Mouse (Mus musculus): ENCODE measurements around the gene Pou6f1. TPM values are rescaled to one million over a fixed set of nuclear protein-coding genes. Genes with fewer than 3 reads are reported as not detected.
"Not testable (repeated sequence)": the region's sequence is repeated elsewhere in the genome, so short reads cannot be mapped to it uniquely, and the experiment has no call there.

Pou6f1 gene
- total RNA-seq, 1 experiment from 2014 or later = 17.7 TPM

DNA sequence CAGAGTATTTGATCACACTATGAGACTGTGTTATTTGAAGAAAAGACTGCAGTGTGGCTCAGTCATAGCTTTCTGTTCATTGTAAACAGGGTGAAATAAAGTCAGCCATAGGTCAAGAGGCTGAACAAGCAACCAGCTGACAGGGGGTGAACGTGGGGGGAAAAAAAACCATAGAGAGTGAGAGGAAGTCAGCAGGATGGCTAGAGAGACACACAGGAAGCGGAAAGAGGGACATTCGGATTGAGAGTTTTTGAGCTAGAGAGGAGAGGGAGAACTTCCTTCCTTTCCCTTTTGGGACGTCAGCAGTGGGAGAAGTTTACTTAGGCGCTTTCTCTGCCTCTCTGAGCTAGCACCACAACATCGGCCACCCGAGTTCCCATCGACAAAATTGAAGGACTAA, 9.3 kb downstream of the Pou6f1 start:
- ATAC-seq (replicated peaks; ENCODE audit: insufficient number of reproducible peaks, low FRiP score, low TSS enrichment, poor library complexity, severe bottlenecking) = no peak

GRCm38 (mm10) chr15:100588297-100588696, 11.5 kb downstream of the Pou6f1 start:
- no peak for ATAC-seq (replicated peaks; ENCODE audit: insufficient number of reproducible peaks, low FRiP score, low TSS enrichment, poor library complexity, severe bottlenecking)

DNA sequence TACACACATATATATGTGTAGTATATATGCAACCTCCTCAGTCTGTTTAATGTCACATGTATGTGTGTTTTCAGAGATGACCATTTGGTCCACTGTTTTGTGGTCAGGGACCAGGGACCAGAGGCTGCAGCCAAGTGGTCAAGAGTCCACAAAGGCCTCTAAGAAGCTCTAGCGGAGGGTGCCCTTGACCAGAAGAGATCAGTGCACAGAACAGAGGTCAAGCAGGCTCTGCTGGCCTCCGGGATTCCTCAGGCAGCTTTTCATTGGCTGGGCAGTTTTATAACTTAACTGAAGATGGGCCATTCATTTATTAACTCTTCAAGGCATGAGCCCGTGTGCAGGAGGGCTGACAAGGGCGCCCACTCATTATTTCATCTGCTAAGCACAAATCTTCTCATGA, 12.6 kb downstream of the Pou6f1 start:
- ATAC-seq (replicated peaks; ENCODE audit: insufficient number of reproducible peaks, low FRiP score, low TSS enrichment, poor library complexity, severe bottlenecking) = no peak

DNA sequence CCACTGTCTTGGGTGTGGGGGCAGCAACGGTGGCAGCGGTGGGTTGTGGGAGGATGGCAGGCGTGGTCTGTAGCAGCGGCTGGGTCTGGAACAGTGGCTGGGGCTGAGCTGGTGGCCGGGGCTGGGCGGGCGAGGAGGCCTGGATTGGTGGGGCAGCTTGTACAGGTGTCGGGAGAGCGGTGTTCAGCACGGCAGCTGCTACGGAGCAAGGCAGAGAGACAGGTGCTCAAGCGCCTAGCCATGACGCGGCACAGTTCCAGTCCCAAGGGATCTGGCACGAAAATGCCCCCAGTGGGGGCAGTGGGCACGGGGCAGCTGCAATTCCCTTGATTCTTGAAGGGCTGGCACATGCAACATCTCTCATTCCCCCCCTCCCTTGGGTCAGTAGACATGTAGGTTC, 13.9 kb downstream of the Pou6f1 start:
- no peak for ATAC-seq (replicated peaks; ENCODE audit: insufficient number of reproducible peaks, low FRiP score, low TSS enrichment, poor library complexity, severe bottlenecking)

- ATAC-seq (replicated peaks; ENCODE audit: insufficient number of reproducible peaks, low FRiP score, low TSS enrichment, poor library complexity, severe bottlenecking) = no peak
Observed at GRCm38 (mm10) chr15:100580108-100580507, 19.7 kb downstream of the Pou6f1 start.

DNA sequence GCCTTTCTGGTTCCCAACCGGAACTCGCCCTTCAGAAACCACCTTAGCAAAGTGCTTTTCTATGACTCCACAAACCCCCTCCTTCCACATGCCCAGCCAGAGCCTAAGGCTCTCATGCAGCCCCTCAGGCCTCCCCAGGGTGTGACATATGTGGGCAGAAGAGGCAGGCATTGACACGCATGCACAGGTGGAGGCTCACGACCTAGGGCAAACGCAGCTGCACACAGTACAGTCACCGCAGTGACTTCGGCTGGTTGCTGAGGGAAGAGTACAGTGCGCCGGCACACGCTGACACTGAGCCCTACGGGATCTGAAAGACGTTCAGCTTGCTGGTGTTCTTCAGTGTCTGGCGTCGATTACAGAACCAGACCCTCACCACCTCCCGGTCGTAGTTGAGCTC, 21.8 kb downstream of the Pou6f1 start:
- ATAC-seq (replicated peaks; ENCODE audit: insufficient number of reproducible peaks, low FRiP score, low TSS enrichment, poor library complexity, severe bottlenecking) = no peak

DNA sequence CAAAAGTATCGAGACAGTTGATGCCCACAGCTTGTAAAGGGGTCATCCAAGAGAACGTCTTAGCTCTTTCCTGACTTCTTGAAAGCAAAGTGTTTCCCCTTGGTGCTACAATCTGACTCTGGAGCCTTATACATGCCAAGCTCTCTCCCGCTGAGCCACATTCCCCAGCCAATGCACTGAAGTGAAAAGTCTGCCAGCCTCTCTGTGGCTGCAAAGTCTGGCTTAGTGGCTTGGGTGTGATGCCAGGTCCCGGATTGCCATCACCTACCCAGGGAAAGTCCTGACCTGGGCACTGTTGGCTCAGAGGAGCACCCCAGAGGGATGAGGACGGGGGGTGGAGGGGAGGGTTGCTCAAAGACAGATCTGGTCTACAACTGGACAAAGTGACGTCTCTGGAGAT, 23.0 kb downstream of the Pou6f1 start:
- no peak for ATAC-seq (replicated peaks; ENCODE audit: insufficient number of reproducible peaks, low FRiP score, low TSS enrichment, poor library complexity, severe bottlenecking)

DNA sequence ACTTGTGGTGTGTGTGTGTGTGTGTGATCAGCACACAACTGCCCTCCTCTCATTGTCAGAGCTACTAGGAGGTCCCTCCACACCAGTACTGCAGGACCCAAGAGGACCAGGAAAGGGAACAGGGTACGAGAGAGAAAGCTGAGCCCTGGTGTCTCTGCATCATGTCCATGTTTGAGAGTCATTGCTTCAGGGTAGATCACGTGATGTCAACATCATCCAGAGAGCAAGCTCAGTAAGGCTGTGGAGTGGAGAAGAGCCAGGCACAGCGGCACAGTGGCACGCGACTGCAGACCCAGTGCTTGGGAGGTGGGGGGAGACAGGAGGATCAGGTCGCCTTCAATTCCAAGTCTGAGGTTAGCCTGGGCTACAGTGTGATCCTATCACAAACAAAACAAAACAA, 23.4 kb downstream of the Pou6f1 start:
- no peak for ATAC-seq (replicated peaks; ENCODE audit: insufficient number of reproducible peaks, low FRiP score, low TSS enrichment, poor library complexity, severe bottlenecking)

DNA sequence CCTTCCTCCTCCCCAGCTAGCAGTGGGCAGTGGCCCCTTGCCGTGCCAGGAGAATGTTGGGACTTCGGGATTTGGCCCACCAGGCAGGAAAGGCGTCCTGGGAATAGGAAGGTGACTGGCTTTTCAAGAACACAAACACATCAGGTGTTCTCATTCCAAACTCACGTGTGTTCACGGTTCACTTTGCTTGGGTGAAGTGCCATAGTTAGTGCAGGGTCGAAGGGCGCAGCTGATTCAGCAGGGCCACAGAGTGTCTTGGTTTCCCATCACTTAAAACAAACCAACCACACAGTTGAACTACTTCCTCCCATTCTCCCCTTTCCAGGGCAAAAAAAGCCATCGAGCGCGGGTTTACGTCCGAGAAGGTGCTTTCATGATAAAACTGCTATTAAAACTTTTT, 24.4 kb downstream of the Pou6f1 start:
- no peak for ATAC-seq (replicated peaks; ENCODE audit: insufficient number of reproducible peaks, low FRiP score, low TSS enrichment, poor library complexity, severe bottlenecking)

DNA sequence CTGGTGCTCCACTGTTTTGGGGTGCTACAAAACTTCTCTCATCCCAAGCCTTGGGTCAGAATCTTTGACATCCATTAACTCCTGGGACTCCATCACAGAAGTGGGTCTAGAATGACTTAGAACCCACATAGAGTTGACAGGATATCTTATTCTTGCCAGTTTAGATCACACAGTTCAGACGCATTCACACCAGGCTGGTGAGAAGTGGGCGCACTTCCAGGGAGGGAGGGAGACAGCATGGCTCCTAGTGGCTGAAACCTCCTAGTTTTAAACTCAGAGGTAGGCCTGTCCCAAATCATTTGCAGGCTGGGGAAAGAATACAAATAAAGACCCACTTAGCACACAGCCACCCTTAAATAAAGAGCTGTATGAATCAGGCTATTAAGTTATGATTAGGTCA, 25.4 kb downstream of the Pou6f1 start:
- no peak for ATAC-seq (replicated peaks; ENCODE audit: insufficient number of reproducible peaks, low FRiP score, low TSS enrichment, poor library complexity, severe bottlenecking)

- no peak for ATAC-seq (replicated peaks; ENCODE audit: insufficient number of reproducible peaks, low FRiP score, low TSS enrichment, poor library complexity, severe bottlenecking)
Observed at GRCm38 (mm10) chr15:100573946-100574345, 25.8 kb downstream of the Pou6f1 start.

DNA sequence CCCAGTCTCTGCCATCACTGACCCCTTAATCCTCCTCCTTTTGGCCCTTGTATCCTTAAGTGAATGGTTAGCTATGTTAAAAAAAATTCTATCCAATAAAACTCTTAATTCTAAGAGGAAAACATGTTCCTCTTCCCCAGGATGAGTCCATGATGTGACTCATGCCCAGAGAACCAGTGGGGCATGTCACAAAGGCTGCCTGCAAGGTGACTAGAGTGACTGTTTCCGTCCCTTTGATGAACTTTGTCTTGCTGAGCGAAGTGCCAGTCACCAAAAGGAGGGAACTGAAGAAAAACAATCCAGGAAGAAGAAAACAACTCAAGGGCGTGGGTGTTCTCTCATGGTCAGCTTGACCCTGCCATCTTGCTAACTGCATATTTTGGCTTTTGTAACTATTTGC, 30.5 kb downstream of the Pou6f1 start:
- ATAC-seq (replicated peaks; ENCODE audit: insufficient number of reproducible peaks, low FRiP score, low TSS enrichment, poor library complexity, severe bottlenecking) = no peak

GRCm38 (mm10) chr15:100566531-100566930, 33.3 kb downstream of the Pou6f1 start:
- no peak for ATAC-seq (replicated peaks; ENCODE audit: insufficient number of reproducible peaks, low FRiP score, low TSS enrichment, poor library complexity, severe bottlenecking)

DNA sequence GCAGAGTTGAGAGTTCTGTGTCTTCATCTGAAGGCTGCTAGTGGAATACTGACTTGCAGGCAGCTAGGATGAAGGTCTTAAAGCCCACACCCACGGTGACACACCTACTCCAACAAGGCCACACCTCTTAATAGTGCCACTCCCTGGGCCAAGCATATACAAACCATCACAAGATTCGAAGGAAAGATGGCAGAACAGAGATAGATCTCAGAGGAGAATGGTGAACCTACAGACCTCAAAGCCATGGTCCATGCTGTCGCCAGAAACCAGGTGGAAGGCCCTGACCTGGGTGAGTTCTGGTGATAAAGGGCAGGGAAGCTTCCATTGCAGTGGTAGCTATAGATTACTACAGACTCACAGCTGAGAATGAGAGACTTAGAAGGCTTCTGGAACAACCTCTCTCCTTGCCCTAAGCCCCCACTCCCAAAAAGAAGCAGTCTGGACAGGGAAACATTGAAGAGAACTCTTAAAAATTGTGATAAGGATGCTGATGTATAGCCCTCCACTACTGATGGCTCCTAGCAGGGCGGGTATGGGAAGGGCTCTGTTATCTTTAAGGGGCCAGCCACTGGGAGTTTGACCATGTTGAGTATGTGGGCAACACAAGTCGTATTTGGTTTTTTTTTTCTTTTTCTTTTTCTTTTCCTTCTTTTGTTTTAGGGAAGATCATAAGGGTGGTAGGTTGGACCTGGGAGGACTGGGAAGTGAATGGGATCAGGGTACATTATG, 41.9 kb downstream of the Pou6f1 start:
- no peak for ATAC-seq (replicated peaks; ENCODE audit: insufficient number of reproducible peaks, low FRiP score, low TSS enrichment, poor library complexity, severe bottlenecking)

- no peak for ATAC-seq (replicated peaks; ENCODE audit: insufficient number of reproducible peaks, low FRiP score, low TSS enrichment, poor library complexity, severe bottlenecking)
Observed at GRCm38 (mm10) chr15:100556378-100556777, 43.4 kb downstream of the Pou6f1 start.

DNA sequence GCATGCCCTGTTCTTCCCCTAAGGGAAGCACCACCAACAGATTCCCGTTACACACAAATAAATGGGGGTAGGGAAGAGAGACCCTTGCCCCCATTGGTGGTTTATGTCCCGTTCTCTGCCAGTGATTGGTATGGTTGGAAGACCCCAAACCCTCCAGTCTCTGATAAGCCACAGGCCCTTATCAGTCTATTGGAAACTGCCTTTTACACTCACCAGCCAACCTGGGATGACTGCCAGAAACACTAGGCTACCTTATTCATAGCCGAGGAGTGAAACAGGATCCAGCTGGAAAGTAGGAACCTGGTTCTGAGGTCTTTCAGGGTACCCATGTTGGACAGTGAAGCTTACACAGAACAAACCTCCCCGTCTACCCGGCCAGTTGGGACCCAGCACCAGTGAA, 43.8 kb downstream of the Pou6f1 start:
- ATAC-seq (replicated peaks; ENCODE audit: insufficient number of reproducible peaks, low FRiP score, low TSS enrichment, poor library complexity, severe bottlenecking) = no peak

DNA sequence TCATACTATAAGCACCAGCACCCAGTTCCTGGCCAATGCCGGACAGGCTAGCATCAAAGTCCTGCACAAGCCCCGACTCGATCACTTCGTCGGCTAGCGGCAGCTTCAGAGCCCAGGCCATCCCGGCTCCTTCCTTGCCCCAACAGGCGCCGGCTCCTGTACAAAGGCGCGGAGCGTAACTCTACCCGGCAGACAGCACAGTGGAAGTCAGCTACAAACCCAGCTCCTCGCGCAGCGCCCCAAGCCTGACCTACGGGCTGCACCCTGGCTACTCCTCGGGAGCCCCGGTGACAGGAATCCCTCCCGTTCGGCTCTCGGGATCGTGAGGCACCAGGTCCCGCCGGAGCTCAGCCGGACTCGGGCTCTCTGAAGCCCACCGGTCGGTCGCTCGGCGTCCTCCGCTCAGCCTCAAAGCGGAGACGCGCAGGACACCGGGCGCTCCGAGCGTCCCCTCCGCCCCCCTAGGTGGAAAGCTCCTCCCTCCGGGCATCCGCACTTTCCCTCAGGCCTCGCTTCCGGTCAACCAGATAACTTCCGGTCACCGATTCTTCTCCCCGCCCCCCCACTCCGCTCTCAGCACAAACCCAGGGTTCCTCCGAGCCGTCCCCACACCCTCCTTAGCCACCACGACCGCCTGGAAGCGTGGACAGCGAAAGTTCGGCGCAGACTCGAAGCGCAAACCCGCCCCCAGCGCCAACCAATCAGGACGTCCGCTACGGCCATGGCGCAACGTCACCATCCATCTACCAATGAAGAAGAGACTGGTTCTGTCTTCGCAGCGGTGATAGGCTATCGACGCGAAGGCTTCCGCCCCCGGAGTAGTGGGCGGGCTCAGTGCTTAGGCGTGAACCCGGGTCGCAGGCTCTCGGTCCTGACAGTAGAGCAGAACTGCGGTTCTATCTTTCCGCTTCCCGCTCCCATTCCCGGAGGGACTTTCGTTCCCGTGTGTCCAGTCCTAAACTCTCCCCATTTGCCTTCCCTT, 48.2 kb downstream of the Pou6f1 start, which contains the start of gene Tfcp2:
Tfcp2 (minus strand) TSS at position 683 of the 982 bp plus-strand sequence.
- ATAC-seq (replicated peaks; ENCODE audit: insufficient number of reproducible peaks, low FRiP score, low TSS enrichment, poor library complexity, severe bottlenecking) = peak; percentile 100

DNA sequence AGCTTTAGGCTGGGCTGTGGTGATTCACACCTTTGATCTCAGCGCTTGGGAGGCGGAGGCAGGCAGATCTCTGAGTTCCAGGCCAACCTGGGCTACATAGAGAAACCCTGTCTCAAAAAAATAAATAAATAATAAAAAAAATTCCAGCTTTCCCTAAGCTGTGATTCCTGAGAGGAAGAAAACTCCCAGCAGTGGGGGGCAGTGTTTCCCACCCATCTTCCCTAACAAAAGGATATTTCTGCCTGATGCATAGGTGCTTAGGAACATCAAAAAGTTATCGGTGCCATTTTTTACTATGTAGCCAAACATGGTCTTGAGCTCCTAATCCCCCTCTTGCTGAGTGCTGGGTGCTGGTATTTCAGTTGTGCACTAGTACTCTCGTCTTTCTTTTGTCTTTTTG, 49.5 kb downstream of the Pou6f1 start:
- ATAC-seq (replicated peaks; ENCODE audit: insufficient number of reproducible peaks, low FRiP score, low TSS enrichment, poor library complexity, severe bottlenecking) = no peak

GRCm38 (mm10) chr15:100543651-100544030, 56.1 kb downstream of the Pou6f1 start:
- not testable (repeated sequence) for ATAC-seq (replicated peaks; ENCODE audit: insufficient number of reproducible peaks, low FRiP score, low TSS enrichment, poor library complexity, severe bottlenecking)

Data from monocyte, adult 5-6 weeks (primary cell).